Mouse (Mus musculus) forebrain, embryonic 15.5 days (tissue): Measurements from ENCODE around the gene Tmem9b. TPM values are rescaled to one million over a fixed set of nuclear protein-coding genes. Genes with fewer than 3 reads are reported as not detected.

Experiments used
- ATAC-seq: fragments of 200-750 bp; cut with Nextera tagmentation; replicated peaks from 2 replicates; pipeline ENCODE4 v1.8.0; 2017; ENCODE audit warnings: mild to moderate bottlenecking, moderate TSS enrichment, moderate library complexity
- H3K27ac ChIP-seq: fragments of 300-500 bp; sonication (generic); replicated peaks from 2 replicates; pipeline ENCODE4 v1.5.1; 2015; ENCODE audit warnings: mild to moderate bottlenecking, inconsistent platforms
- H3K27me3 ChIP-seq: fragments of 300-500 bp; sonication (generic); 2 replicates; pipeline ENCODE4 v1.6.1; 2015; ENCODE audit warnings: inconsistent platforms
- H3K36me3 ChIP-seq: fragments of 300-500 bp; sonication (generic); 2 replicates; pipeline ENCODE4 v1.6.1; 2015; ENCODE audit warnings: mild to moderate bottlenecking, inconsistent platforms
- H3K4me1 ChIP-seq: fragments of 300-500 bp; sonication (generic); 2 replicates; pipeline ENCODE4 v1.6.1; 2015; ENCODE audit warnings: inconsistent platforms
- H3K4me2 ChIP-seq: fragments of 300-500 bp; sonication (generic); replicated peaks from 2 replicates; pipeline ENCODE4 v1.6.1; 2015; ENCODE audit warnings: mild to moderate bottlenecking, inconsistent platforms
- H3K4me3 ChIP-seq: fragments of 300-500 bp; sonication (generic); 2 replicates; pipeline ENCODE4 v1.5.1; 2015; ENCODE audit warnings: mild to moderate bottlenecking, inconsistent platforms
- H3K9ac ChIP-seq: fragments of 300-500 bp; sonication (generic); replicated peaks from 2 replicates; pipeline ENCODE4 v1.6.1; 2015; ENCODE audit warnings: mild to moderate bottlenecking, inconsistent platforms
- H3K9me3 ChIP-seq: fragments of 300-500 bp; sonication (generic); 2 replicates; pipeline ENCODE4 v1.6.1; 2016; ENCODE audit warnings: inconsistent platforms
- WGBS: fragments of 180-500 bp; shearing (Covaris S2); methylation state at CpG from one replicate; pipeline ENCODE4 v1.1.7; 2015; ENCODE audit warnings: mixed read lengths; 5-methylcytosine and 5-hydroxymethylcytosine counted together
- polyA plus RNA-seq: library from polyadenylated mRNA; unstranded; fragments of >200 nt; fragmentation: Nextera tagmentation; extraction: Ambion mirVana; gene quantifications from 2 replicates; pipeline ENCODE4 v1.2.1, GENCODE M21; 2015

Gene Tmem9b
- polyA plus RNA-seq, 1 experiment from 2014 or later: 91.7 TPM

DNA sequence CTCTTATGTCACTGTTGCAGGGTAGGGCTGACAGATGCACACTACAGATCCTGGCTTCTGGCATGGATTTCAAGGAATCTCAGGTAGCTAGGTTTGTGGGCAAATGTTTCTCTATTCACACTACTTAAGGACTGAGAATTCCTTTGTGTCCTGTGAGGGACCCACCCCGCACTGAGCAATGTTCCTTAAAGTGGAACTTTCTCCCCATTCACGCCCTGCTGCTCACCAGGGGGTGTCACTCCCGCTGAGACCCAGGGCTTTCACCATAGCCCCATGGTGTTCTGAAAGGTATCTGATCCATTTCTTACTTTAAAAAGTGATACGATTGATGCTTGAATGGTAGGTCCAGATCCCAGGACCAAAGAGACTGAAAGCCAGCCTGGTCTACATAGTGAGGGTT, 50.0 kb downstream of the Tmem9b start:
- peaks cover 8% of the 10 kb centered on the region; the same call in 1 of the 2 replicates for H3K4me1 ChIP-seq
- no peak for ATAC-seq
- H3K36me3 ChIP-seq: no peaks in the 10 kb centered on the region
- no peak overlapping the region for H3K4me3 ChIP-seq
- no peak overlapping the region for H3K27ac ChIP-seq
- peak overlapping the region; percentile 71; the same call in 1 of the 2 replicates for H3K4me2 ChIP-seq
- no peaks in the 10 kb centered on the region for H3K9me3 ChIP-seq
- H3K9ac ChIP-seq: no peak overlapping the region
- H3K27me3 ChIP-seq: no peaks in the 10 kb centered on the region
- 45% methylated on average over 4 of the region's 4 CpGs for WGBS

DNA sequence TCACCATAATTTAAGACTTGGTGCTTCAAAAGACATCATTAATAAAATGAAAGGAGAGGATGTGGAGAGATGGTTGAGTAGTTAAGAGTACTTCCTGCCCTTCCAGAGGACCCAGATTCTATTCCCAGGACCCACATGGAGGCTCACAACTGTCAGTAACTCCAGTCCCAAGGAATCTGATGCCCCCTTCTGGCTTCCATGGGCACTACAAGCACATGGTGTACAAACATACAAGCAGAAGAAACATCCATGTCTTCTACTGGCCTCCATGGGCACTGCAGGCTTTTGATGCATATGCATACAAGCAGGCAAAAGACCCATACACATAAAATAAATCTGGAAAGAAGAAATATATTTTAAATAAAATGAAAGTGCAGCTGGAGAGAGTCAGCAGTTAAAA, 52.5 kb downstream of the Tmem9b start:
- Histone ChIP-seq H3K9me3 (no peaks in the 10 kb centered on the region), H3K9ac (no peak overlapping the region), H3K36me3 (no peaks in the 10 kb centered on the region), H3K27ac (no peak overlapping the region), H3K4me2 (no peak overlapping the region), H3K4me3 (no peak overlapping the region), H3K4me1 (peaks cover 8% of the 10 kb centered on the region; the same call in 1 of the 2 replicates), H3K27me3 (no peaks in the 10 kb centered on the region)
- no peak for ATAC-seq

DNA sequence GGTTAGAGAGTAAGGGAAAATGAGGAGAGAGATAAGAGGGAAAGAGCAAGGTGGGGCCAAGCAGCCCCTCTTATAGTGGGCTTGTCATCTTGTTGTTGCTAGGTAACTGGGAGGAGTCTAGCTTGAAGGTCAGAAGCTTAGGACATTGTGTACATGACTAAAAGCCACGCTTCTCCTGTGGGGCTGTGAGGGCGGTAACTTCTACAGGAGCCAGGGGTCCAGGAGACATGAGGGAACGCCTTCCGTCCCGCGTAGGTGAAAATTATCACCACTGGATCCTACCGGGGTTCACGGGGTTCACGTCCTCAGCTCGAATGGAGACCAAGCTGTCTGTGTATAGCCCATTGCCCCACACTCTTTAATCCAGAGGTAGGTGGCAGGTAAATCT, 57.3 kb downstream of the Tmem9b start:
- H3K36me3 ChIP-seq: no peaks in the 10 kb centered on the region
- H3K4me3 ChIP-seq: no peak overlapping the region
- H3K4me2 ChIP-seq: no peak overlapping the region
- no peak overlapping the region for H3K9ac ChIP-seq
- 93% methylated on average over 10 of the region's 10 CpGs for WGBS
- H3K27me3 ChIP-seq: no peaks in the 10 kb centered on the region
- no peaks in the 10 kb centered on the region for H3K4me1 ChIP-seq
- no peak overlapping the region for H3K27ac ChIP-seq
- no peak for ATAC-seq
- H3K9me3 ChIP-seq: no peaks in the 10 kb centered on the region

DNA sequence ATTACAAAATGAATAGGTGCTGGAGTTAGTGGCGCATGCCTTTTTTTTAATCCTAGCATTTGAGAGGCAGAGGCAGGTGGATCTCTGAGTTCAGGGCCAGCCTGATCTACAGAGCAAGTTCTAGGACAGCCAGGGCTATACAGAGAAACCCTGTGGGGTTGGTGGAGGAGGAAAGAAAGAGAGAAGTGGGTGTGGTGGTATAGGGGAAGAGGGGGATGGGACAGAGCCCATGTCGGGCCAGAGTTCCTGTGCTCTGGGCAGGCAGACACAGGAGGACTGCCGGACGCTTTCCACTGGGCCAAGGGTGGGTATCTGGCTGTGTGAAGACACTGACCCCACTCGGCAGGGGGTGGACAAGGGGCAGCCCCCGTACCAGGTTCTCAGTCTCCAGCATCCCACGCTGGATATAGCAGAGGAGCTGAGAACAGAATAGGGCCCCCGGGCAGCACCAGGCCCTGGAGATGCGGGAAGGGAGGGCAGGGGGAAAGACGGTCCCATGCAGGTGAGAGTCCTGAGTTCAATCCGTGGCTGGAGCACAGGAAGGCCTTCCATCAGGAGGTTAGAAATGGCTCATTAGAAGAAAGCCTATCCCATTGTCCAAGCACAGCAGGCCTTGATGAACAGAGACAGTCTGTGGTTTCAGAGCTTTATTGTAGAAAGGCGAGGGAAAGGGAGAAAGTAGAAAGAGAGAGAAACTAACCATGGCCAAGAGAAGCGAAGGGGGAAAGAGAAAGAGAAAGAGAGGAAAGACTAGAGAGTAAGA, 57.9 kb downstream of the Tmem9b start:
- no peak overlapping the region for H3K9ac ChIP-seq
- H3K27ac ChIP-seq: no peak overlapping the region
- no peak for ATAC-seq
- no peaks in the 10 kb centered on the region for H3K9me3 ChIP-seq
- no peaks in the 10 kb centered on the region for H3K36me3 ChIP-seq
- WGBS: 79% methylated on average over 13 of the region's 13 CpGs
- no peak overlapping the region for H3K4me3 ChIP-seq
- no peaks in the 10 kb centered on the region for H3K4me1 ChIP-seq
- no peaks in the 10 kb centered on the region for H3K27me3 ChIP-seq
- no peak overlapping the region for H3K4me2 ChIP-seq

DNA sequence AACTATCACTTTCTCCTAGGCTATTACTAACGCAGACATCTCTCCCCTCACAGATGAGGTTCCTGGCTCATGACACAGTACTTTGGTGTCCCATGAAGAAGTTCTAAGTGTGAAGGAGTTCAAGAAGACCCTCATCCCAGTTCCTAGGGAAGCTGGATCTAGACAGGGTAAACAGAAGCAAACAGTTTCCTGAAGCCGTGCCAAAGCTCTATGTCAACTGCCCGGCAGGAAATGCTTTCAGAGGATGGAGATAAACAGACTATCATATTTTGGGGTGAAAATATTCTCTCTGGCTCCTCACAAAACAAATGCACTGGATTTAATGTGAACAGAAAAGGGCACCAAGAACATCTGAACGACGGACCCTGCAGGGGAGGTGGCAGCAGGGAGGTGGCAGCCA, 61.7 kb downstream of the Tmem9b start:
- H3K4me1 ChIP-seq: peaks cover 8% of the 10 kb centered on the region
- no peaks in the 10 kb centered on the region for H3K9me3 ChIP-seq
- H3K27ac ChIP-seq: no peak overlapping the region
- no peak for ATAC-seq
- H3K9ac ChIP-seq: no peak overlapping the region
- 91% methylated on average over 5 of the region's 5 CpGs for WGBS
- no peak overlapping the region for H3K4me2 ChIP-seq
- no peaks in the 10 kb centered on the region for H3K27me3 ChIP-seq
- no peak overlapping the region for H3K4me3 ChIP-seq
- no peaks in the 10 kb centered on the region for H3K36me3 ChIP-seq

DNA sequence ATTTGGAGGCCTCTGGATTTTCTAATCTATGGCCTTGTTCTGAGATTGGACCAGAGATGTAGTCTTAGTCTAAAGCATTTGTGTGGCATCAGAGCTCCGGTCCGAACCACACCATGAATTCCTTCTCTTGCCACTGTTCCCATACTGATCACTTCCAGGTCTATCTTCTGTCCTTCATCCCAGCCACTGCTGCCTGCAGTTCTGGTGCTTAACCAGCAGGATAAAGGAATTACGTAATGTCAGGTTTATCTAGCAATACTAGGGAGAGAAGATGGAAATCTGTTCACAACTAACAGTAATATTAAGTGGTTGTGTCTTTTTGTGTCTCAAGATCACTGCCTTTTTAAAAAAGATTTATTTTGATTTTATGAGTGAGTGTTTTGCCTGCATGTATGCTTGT, 62.6 kb downstream of the Tmem9b start:
- H3K4me3 ChIP-seq: no peak overlapping the region
- WGBS: 91% methylated on average over 3 of the region's 3 CpGs

DNA sequence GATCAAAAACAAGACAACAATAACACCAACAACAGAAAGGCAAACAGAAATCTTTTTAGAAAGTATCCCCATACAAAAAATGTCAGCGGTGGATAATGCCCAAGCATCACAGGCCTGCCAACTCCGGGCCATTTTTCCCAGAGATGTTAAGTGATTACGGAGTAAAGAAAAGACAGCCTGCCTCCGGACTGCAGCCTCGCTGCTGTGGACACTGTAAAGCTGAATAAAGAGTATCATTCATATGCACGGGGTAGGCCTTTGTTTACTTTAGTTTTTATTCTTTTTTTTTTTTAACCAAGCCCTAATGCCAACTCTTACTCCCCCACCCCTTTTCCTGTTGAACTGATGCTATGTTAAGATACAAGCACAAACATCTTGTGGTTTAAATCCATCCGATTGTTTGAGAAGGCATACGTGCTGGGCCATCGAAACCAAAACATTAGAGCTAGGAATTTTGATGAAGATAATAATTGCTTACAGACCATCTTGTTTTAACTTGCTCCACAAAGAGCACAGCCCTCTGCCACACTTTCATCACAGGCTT, 66.0 kb downstream of the Tmem9b start:
- Histone ChIP-seq H3K4me1 (peaks cover 8% of the 10 kb centered on the region), H3K9me3 (no peaks in the 10 kb centered on the region), H3K27me3 (no peaks in the 10 kb centered on the region), H3K36me3 (no peaks in the 10 kb centered on the region), H3K4me3 (no peak overlapping the region), H3K9ac (no peak overlapping the region), H3K27ac (no peak overlapping the region), H3K4me2 (no peak overlapping the region)
- WGBS: 7% methylated on average over 9 of the region's 9 CpGs
- ATAC-seq: no peak

More for the DNA sequence above, 62.6 kb downstream of the Tmem9b start:
- no peak overlapping the region for H3K4me2 ChIP-seq
- H3K36me3 ChIP-seq: no peaks in the 10 kb centered on the region
- H3K27me3 ChIP-seq: no peaks in the 10 kb centered on the region
- H3K27ac ChIP-seq: no peak overlapping the region
- H3K9me3 ChIP-seq: no peaks in the 10 kb centered on the region
- peaks cover 8% of the 10 kb centered on the region for H3K4me1 ChIP-seq
- no peak for ATAC-seq
- no peak overlapping the region for H3K9ac ChIP-seq

Other genes starting within 250 kb of the Tmem9b start
- gene Trim66, start 244.7 kb downstream of the Tmem9b start, polyA plus RNA-seq: 0.23 and 0.25 TPM in 2 replicates
- 83.3 and 86.3 TPM in 2 replicates for gene Rpl27a, start 233.7 kb downstream of the Tmem9b start, polyA plus RNA-seq
- gene St5, start 49.3 kb downstream of the Tmem9b start, polyA plus RNA-seq: 11.4 and 13.1 TPM in 2 replicates
- gene Akip1, start 49.2 kb downstream of the Tmem9b start, polyA plus RNA-seq: 18.1 and 18.9 TPM in 2 replicates
- 0.22 and 0.88 TPM in 2 replicates for gene BC051019, start 29.0 kb downstream of the Tmem9b start, polyA plus RNA-seq
- gene Ascl3, start 21.1 kb downstream of the Tmem9b start, polyA plus RNA-seq: not detected in 2 replicates
- gene Nrip3, start 29.1 kb upstream of the Tmem9b start, polyA plus RNA-seq: 6.1 and 6.4 TPM in 2 replicates
- gene Scube2, start 112.8 kb upstream of the Tmem9b start, polyA plus RNA-seq: 0.79 and 0.92 TPM in 2 replicates
- gene Dennd5a, start 207.6 kb upstream of the Tmem9b start, polyA plus RNA-seq: 47.3 and 54.1 TPM in 2 replicates
- gene Tmem41b, start 234.1 kb upstream of the Tmem9b start, polyA plus RNA-seq: 65.0 and 65.1 TPM in 2 replicates